Mouse (Mus musculus) lung, adult 2 months (tissue): ENCODE data around the gene Myo1g.

Source experiments
- CTCF ChIP-seq: fragments of 200-500 bp; IDR thresholded peaks from 2 replicates; pipeline ENCODE4 v1.5.1; 2011; ENCODE audit warnings: mild to moderate bottlenecking, low read length, control low read depth; ENCODE audit not compliant: insufficient read depth
- POLR2A ChIP-seq: fragments of 200-500 bp; IDR thresholded peaks from 2 replicates; pipeline ENCODE4 v1.6.1; 2011; ENCODE audit warnings: low read depth, mild to moderate bottlenecking, control low read depth, low read length, borderline replicate concordance; ENCODE audit errors: extremely low read depth

DNA sequence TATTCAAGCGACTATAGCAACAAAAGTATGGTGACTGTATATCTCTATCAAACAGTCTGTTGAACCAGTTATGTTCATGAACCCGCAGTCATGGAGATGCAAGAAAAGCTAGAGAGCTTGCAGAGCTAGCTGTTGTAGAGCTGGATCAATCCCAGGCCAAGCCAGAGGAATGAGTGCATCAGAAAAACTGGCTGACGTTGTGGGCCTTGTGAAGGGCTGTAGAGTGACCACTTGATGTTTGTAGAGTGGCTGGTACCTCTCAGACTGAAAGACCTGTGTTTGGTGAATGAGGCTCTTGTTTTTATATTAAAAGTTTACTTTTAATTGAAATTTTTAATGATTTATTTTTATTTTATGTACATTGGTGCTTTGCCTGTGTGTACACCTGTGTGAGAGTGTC lies 29.4 kb upstream of the Myo1g start:
- TF ChIP-seq CTCF = no peak
- TF ChIP-seq POLR2A = no peak
